Mouse (Mus musculus) hematopoietic stem cell, adult 5-6 weeks (primary cell): ENCODE measurements around the gene Ppdpf. TPM values are rescaled to one million over a fixed set of nuclear protein-coding genes. Genes with fewer than 3 reads are reported as not detected.

Source experiments
- ATAC-seq, 2 experiments: fragments of 125-278 bp in 1 of 2; replicated peaks in 1 of 2; 2 replicates each; pipeline ENCODE4 v1.8.0; 2016 to 2017; ENCODE audit warnings: inconsistent platforms in 2 of 2, mild to moderate bottlenecking in 2 of 2, moderate number of reproducible peaks in 2 of 2, low read depth in 1 of 2, moderate TSS enrichment in 1 of 2; ENCODE audit not compliant: low FRiP score in 2 of 2, poor library complexity in 2 of 2, severe bottlenecking in 2 of 2, insufficient read depth in 1 of 2, low TSS enrichment in 1 of 2
- total RNA-seq: library from RNA; stranded (forward); fragments of 172-1452, 232-1000 nt; gene quantifications from 2 replicates; pipeline ENCODE4 v1.2.3, GENCODE M21; 2017

The Ppdpf gene
- total RNA-seq, 1 experiment from 2014 or later = 168 TPM

GRCm38 (mm10) chr2:181235681-181236566 lies 48.9 kb downstream of the Ppdpf start:
- no peak for ATAC-seq

GRCm38 (mm10) chr2:181237251-181238014 lies 50.4 kb downstream of the Ppdpf start:
- no peak for ATAC-seq

GRCm38 (mm10) chr2:181238091-181238610 lies 51.1 kb downstream of the Ppdpf start:
- ATAC-seq = no peak

Other genes starting within 250 kb of the Ppdpf start
- gene Nkain4, start 232.5 kb upstream of the Ppdpf start, total RNA-seq = not detected in 2 replicates
- 27.6 and 44.8 TPM in 2 replicates for gene Arfgap1, start 220.0 kb upstream of the Ppdpf start, total RNA-seq
- 0.45 TPM in 1 of 2 replicates, not detected in the other for gene Col20a1, start 200.7 kb upstream of the Ppdpf start, total RNA-seq
- not detected in 2 replicates for gene Chrna4, start 143.7 kb upstream of the Ppdpf start, total RNA-seq
- not detected in 2 replicates for gene Kcnq2, start 51.9 kb upstream of the Ppdpf start, total RNA-seq
- not detected in 2 replicates for gene Eef1a2, start 30.2 kb upstream of the Ppdpf start, total RNA-seq
- not detected in 2 replicates for gene Ptk6, start 15.5 kb downstream of the Ppdpf start, total RNA-seq
- gene Srms, start 25.9 kb downstream of the Ppdpf start, total RNA-seq = 0.25 TPM in 1 of 2 replicates, not detected in the other
- gene Fndc11, start 32.8 kb downstream of the Ppdpf start, total RNA-seq = 0.63 TPM in 1 of 2 replicates, not detected in the other
- 12.4 and 16.3 TPM in 2 replicates for gene Helz2, start 54.8 kb downstream of the Ppdpf start, total RNA-seq
- gene Gmeb2, start 100.8 kb downstream of the Ppdpf start, total RNA-seq = 14.8 and 16.9 TPM in 2 replicates
- not detected in 2 replicates for gene Stmn3, start 127.3 kb downstream of the Ppdpf start, total RNA-seq
- gene Rtel1, start 132.5 kb downstream of the Ppdpf start, total RNA-seq = 46.8 and 56.7 TPM in 2 replicates
- 48.8 and 55.8 TPM in 2 replicates for gene Zgpat, start 177.7 kb downstream of the Ppdpf start, total RNA-seq
- gene Arfrp1, start 178.2 kb downstream of the Ppdpf start, total RNA-seq = 54.9 and 75.9 TPM in 2 replicates
- 32.4 and 36.1 TPM in 2 replicates for gene Lime1, start 192.8 kb downstream of the Ppdpf start, total RNA-seq